29 mouse cellular contexts compared by ENCODE assay signal in the genomic region with DNA sequence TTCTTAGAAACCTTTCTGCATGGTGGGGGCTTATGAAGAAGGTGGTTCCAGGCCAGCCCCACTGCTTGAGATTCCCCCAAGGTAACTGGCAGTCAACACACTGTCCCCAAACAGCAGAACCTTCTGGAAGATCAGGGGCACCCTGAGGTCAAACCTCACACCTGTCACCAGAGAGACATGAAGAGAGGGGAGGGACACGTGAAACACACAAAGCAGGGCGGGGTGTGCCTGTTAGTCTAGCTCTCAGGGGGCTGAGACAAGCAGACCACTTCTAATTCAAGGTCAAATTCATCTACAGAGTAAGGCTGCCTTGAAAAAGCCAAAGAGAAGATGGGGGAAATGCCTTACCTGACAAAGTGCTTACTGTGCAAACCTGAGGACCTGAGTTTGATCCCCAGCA. TPM values are rescaled to one million over a fixed set of nuclear protein-coding genes. Genes with fewer than 3 reads are reported as not detected.
A peak's percentile ranks its signal among the peaks of the same experiment; 100 is the strongest.
DNase-seq lines count a peak whose midpoint lies in the region; ATAC-seq lines count a peak whose summit lies in the region.
"Had no signal": no experiment of that assay in that cellular context is flagged by ENCODE, and none has a peak within 500 bp of the region (broad histone marks: within the 10 kb centered on the region; RNA-seq: fewer than 3 reads in every experiment).

No protein-coding gene starts in this region.

- peaks cover 32% of the 10 kb centered on the region for H3K4me1 ChIP-seq in heart, embryonic 10.5 days
- peaks cover 25% of the 10 kb centered on the region for H3K4me1 ChIP-seq in kidney, embryonic 15.5 days
- peaks cover 32% of the 10 kb centered on the region for H3K4me1 ChIP-seq in embryonic facial prominence, embryonic 10.5 days
- H3K4me1 ChIP-seq: liver, embryonic 13.5 days had no signal

- 54% methylated on average over 2 of the region's 2 CpGs for WGBS in heart, embryonic 10.5 days
- WGBS in kidney, embryonic 15.5 days, result 53% methylated on average over 2 of the region's 2 CpGs
- 70% methylated on average over 2 of the region's 2 CpGs for WGBS in embryonic facial prominence, embryonic 10.5 days

- DNase-seq in heart, embryonic 10.5 days (ENCODE audit: low spot score), result no peak
- no peak for DNase-seq in heart, adult 18-20 months
- no peak for DNase-seq in kidney, adult 11 months
- DNase-seq in ES-CJ7 (ENCODE audit: low read depth, low spot score), result peak; percentile 66
- DNase-seq in embryonic facial prominence, embryonic 10.5 days (ENCODE audit: low spot score), result no peak
- no peak for DNase-seq in layer of hippocampus, postnatal 14 days (ENCODE audit: low spot score in 2 of 2)
- no peak for DNase-seq in cerebellum, adult 9-11 months
- DNase-seq: adrenal gland, adult 8-10 months; cerebellum, adult 8-10 months; cerebellum, postnatal 36 days; gastrocnemius, postnatal 25 days; heart, adult 11 months; heart, postnatal 14 days; kidney, postnatal 10 days; layer of hippocampus, adult 9-11 months; liver, embryonic 13.5 days; lung, adult 18-20 months; lung, postnatal 4 days; right cerebral cortex, postnatal 4 days; thymus, adult 2 months had no signal

- no peak overlapping the region for H3K4me3 ChIP-seq in heart, embryonic 10.5 days
- H3K4me3 ChIP-seq in kidney, embryonic 15.5 days (replicated peaks), result no peak overlapping the region
- H3K4me3 ChIP-seq in embryonic facial prominence, embryonic 10.5 days, result no peak overlapping the region
- H3K4me3 ChIP-seq: forebrain, embryonic 15.5 days; hindbrain, embryonic 10.5 days; limb, embryonic 15.5 days; liver, embryonic 13.5 days; myocyte; neural tube, embryonic 12.5 days had no signal

- no peak overlapping the region for H3K4me2 ChIP-seq in kidney, embryonic 15.5 days
- H3K4me2 ChIP-seq: forebrain, embryonic 15.5 days; limb, embryonic 15.5 days; liver, embryonic 13.5 days; neural tube, embryonic 12.5 days had no signal

- H3K27ac ChIP-seq in heart, embryonic 10.5 days, result peak overlapping the region; percentile 22; the same call in 1 of the 2 replicates
- H3K27ac ChIP-seq in kidney, embryonic 15.5 days, result peak overlapping the region; percentile 5; the same call in 1 of the 2 replicates
- peak overlapping the region; percentile 25 for H3K27ac ChIP-seq in embryonic facial prominence, embryonic 10.5 days (replicated peaks)
- H3K27ac ChIP-seq: forebrain, embryonic 15.5 days; liver, embryonic 13.5 days; neural tube, embryonic 12.5 days had no signal

- no peaks in the 10 kb centered on the region for H3K9me3 ChIP-seq in heart, embryonic 10.5 days
- H3K9me3 ChIP-seq in kidney, embryonic 15.5 days (replicated peaks), result no peaks in the 10 kb centered on the region
- H3K9me3 ChIP-seq in embryonic facial prominence, embryonic 10.5 days, result no peaks in the 10 kb centered on the region
- H3K9me3 ChIP-seq: forebrain, embryonic 15.5 days; hindbrain, embryonic 10.5 days; limb, embryonic 15.5 days; liver, embryonic 13.5 days; neural tube, embryonic 12.5 days had no signal

- no peaks in the 10 kb centered on the region for H3K27me3 ChIP-seq in heart, embryonic 10.5 days (ENCODE audit: insufficient read depth, poor library complexity, severe bottlenecking)
- no peaks in the 10 kb centered on the region for H3K27me3 ChIP-seq in kidney, embryonic 15.5 days
- H3K27me3 ChIP-seq in embryonic facial prominence, embryonic 10.5 days (replicated peaks; ENCODE audit: low read depth, poor library complexity, severe bottlenecking), result no peaks in the 10 kb centered on the region
- H3K27me3 ChIP-seq: forebrain, embryonic 15.5 days; limb, embryonic 15.5 days; liver, embryonic 13.5 days; neural tube, embryonic 12.5 days had no signal

- H3K36me3 ChIP-seq in heart, embryonic 10.5 days, result no peaks in the 10 kb centered on the region
- no peaks in the 10 kb centered on the region for H3K36me3 ChIP-seq in kidney, embryonic 15.5 days
- no peaks in the 10 kb centered on the region for H3K36me3 ChIP-seq in embryonic facial prominence, embryonic 10.5 days (replicated peaks)
- H3K36me3 ChIP-seq: hindbrain, embryonic 10.5 days; liver, embryonic 13.5 days; neural tube, embryonic 12.5 days had no signal

- ATAC-seq in kidney, embryonic 15.5 days (replicated peaks; ENCODE audit: low FRiP score), result no peak
- ATAC-seq: intestine, postnatal 0 days; lung, postnatal 0 days had no signal

- no peak overlapping the region for H3K9ac ChIP-seq in kidney, embryonic 15.5 days
- H3K9ac ChIP-seq: forebrain, embryonic 15.5 days; limb, embryonic 15.5 days; liver, embryonic 13.5 days; neural tube, embryonic 12.5 days had no signal

RNA-seq across cellular contexts. Expression of a gene that starts 38.0 kb away (rescaled TPM):
- 22.5 and 23.6 TPM in 2 replicates for polyA plus RNA-seq in heart, embryonic 10.5 days (2016; fragmentation: Nextera tagmentation; extraction: Ambion mirVana)
- 10 to 100 TPM; 15.5 to 21.7 TPM for total RNA-seq in heart, adult 18-20 months (2021)
- polyA plus RNA-seq in kidney, embryonic 15.5 days (2015; fragmentation: Nextera tagmentation; extraction: Ambion mirVana), result 52.9 and 55.7 TPM in 2 replicates
- polyA plus RNA-seq in embryonic facial prominence, embryonic 10.5 days (2016; fragmentation: Nextera tagmentation; extraction: Ambion mirVana), result 30.8 and 33.5 TPM in 2 replicates
- total RNA-seq in layer of hippocampus, postnatal 14 days (2021), result 10 to 100 TPM; 50.2 to 50.3 TPM
- total RNA-seq: megakaryocyte-erythroid progenitor cell, adult 5-6 weeks had no signal
